Mouse (Mus musculus) heart, embryonic 10.5 days (tissue): ENCODE measurements around the gene Gse1. TPM values are rescaled to one million over a fixed set of nuclear protein-coding genes. Genes with fewer than 3 reads are reported as not detected.

Experiments
- DNase-seq: peaks from one replicate; pipeline ENCODE4 v3.0.0-alpha.2; 2017; ENCODE audit warnings: low spot score
- H3K27ac ChIP-seq: fragments of 300-500 bp; sonication (generic); 2 replicates; pipeline ENCODE4 v1.5.1; 2016; ENCODE audit warnings: mild to moderate bottlenecking
- H3K27me3 ChIP-seq: fragments of 300-500 bp; sonication (generic); 2 replicates; pipeline ENCODE4 v1.6.1; 2016; ENCODE audit warnings: mild to moderate bottlenecking; ENCODE audit not compliant: poor library complexity, insufficient read depth, severe bottlenecking
- H3K36me3 ChIP-seq: fragments of 300-500 bp; sonication (generic); 2 replicates; pipeline ENCODE4 v1.6.1; 2016; ENCODE audit warnings: mild to moderate bottlenecking, moderate library complexity
- H3K4me1 ChIP-seq: fragments of 300-500 bp; sonication (generic); 2 replicates; pipeline ENCODE4 v1.6.1; 2016; ENCODE audit warnings: mild to moderate bottlenecking
- H3K4me3 ChIP-seq: fragments of 300-500 bp; sonication (generic); 2 replicates; pipeline ENCODE4 v1.5.1; 2016; ENCODE audit warnings: mild to moderate bottlenecking, moderate library complexity
- H3K9me3 ChIP-seq: fragments of 300-500 bp; sonication (generic); 2 replicates; pipeline ENCODE4 v1.6.1; 2016; ENCODE audit warnings: mild to moderate bottlenecking, moderate library complexity
- WGBS: fragments of 180-500 bp; shearing (Covaris S2); methylation state at CpG from one replicate; pipeline ENCODE4 v1.1.7; 2016; 5-methylcytosine and 5-hydroxymethylcytosine counted together
- polyA plus RNA-seq: library from polyadenylated mRNA; unstranded; fragments of >200 nt; fragmentation: Nextera tagmentation; extraction: Ambion mirVana; gene quantifications from 2 replicates; pipeline ENCODE4 v1.2.1, GENCODE M21; 2016

Gse1 gene
- polyA plus RNA-seq, 1 experiment from 2014 or later: 13.7 TPM

GRCm38 (mm10) chr8:120190810-120191413 lies 37.3 kb upstream of the Gse1 start:
- WGBS: 50% methylated on average over 20 of the region's 20 CpGs
- DNase-seq: no peak
- Histone ChIP-seq H3K36me3 (no peaks in the 10 kb centered on the region), H3K4me1 (peaks cover 42% of the 10 kb centered on the region), H3K4me3 (peak overlapping the region; percentile 45), H3K27ac (peak overlapping the region; percentile 65), H3K9me3 (no peaks in the 10 kb centered on the region), H3K27me3 (peaks cover 11% of the 10 kb centered on the region)

GRCm38 (mm10) chr8:120191633-120192032 lies 36.6 kb upstream of the Gse1 start:
- Histone ChIP-seq H3K27me3 (peaks cover 11% of the 10 kb centered on the region), H3K27ac (peak overlapping the region; percentile 65), H3K4me1 (peaks cover 35% of the 10 kb centered on the region), H3K9me3 (no peaks in the 10 kb centered on the region), H3K36me3 (no peaks in the 10 kb centered on the region), H3K4me3 (no peak overlapping the region)
- DNase-seq: no peak
- WGBS: 74% methylated on average over 5 of the region's 5 CpGs

- 95% methylated on average over 5 of the region's 5 CpGs for WGBS
- H3K27ac ChIP-seq: 0 out of 2 replicates have a peak overlapping the region, but pooled peaks have one; percentile 65
- H3K36me3 ChIP-seq: no peaks in the 10 kb centered on the region
Measured at GRCm38 (mm10) chr8:120192118-120192517, 36.1 kb upstream of the Gse1 start.

GRCm38 (mm10) chr8:120201351-120201750 lies 26.9 kb upstream of the Gse1 start:
- H3K36me3 ChIP-seq: no peaks in the 10 kb centered on the region
- no peak overlapping the region for H3K4me3 ChIP-seq
- 84% methylated on average over 6 of the region's 6 CpGs for WGBS
- H3K4me1 ChIP-seq: peaks cover 40% of the 10 kb centered on the region
- 0 out of 2 replicates have a peak overlapping the region, but pooled peaks have one; percentile 32 for H3K27ac ChIP-seq
- DNase-seq: no peak
- peaks cover 17% of the 10 kb centered on the region for H3K27me3 ChIP-seq
- no peaks in the 10 kb centered on the region; the same call in 1 of the 2 replicates for H3K9me3 ChIP-seq

More at GRCm38 (mm10) chr8:120192118-120192517, 36.1 kb upstream of the Gse1 start:
- no peaks in the 10 kb centered on the region for H3K9me3 ChIP-seq
- no peak for DNase-seq
- peaks cover 11% of the 10 kb centered on the region for H3K27me3 ChIP-seq
- peaks cover 33% of the 10 kb centered on the region for H3K4me1 ChIP-seq
- no peak overlapping the region for H3K4me3 ChIP-seq

GRCm38 (mm10) chr8:120202546-120202945 lies 25.7 kb upstream of the Gse1 start:
- Histone ChIP-seq H3K4me1 (peaks cover 40% of the 10 kb centered on the region), H3K27me3 (peaks cover 17% of the 10 kb centered on the region), H3K9me3 (no peaks in the 10 kb centered on the region; the same call in 1 of the 2 replicates), H3K4me3 (no peak overlapping the region), H3K36me3 (no peaks in the 10 kb centered on the region), H3K27ac (0 out of 2 replicates have a peak overlapping the region, but pooled peaks have one; percentile 32)
- 50% methylated on average over 3 of the region's 3 CpGs for WGBS
- peak; percentile 88 for DNase-seq

GRCm38 (mm10) chr8:120204736-120205360 lies 23.4 kb upstream of the Gse1 start:
- Histone ChIP-seq H3K4me3 (no peak overlapping the region), H3K36me3 (no peaks in the 10 kb centered on the region), H3K27me3 (peaks cover 22% of the 10 kb centered on the region), H3K4me1 (peaks cover 47% of the 10 kb centered on the region), H3K27ac (0 out of 2 replicates have a peak overlapping the region, but pooled peaks have one; percentile 39), H3K9me3 (no peaks in the 10 kb centered on the region; the same call in 1 of the 2 replicates)
- DNase-seq: no peak
- WGBS: 75% methylated on average over 7 of the region's 7 CpGs

- no peak overlapping the region for H3K27ac ChIP-seq
- no peak for DNase-seq
- 74% methylated on average over 9 of the region's 9 CpGs for WGBS
- peaks cover 22% of the 10 kb centered on the region for H3K27me3 ChIP-seq
- no peaks in the 10 kb centered on the region for H3K9me3 ChIP-seq
- peaks cover 57% of the 10 kb centered on the region for H3K4me1 ChIP-seq
- no peak overlapping the region for H3K4me3 ChIP-seq
- H3K36me3 ChIP-seq: no peaks in the 10 kb centered on the region
Measured at GRCm38 (mm10) chr8:120205916-120206315, 22.3 kb upstream of the Gse1 start.

GRCm38 (mm10) chr8:120207364-120207763 lies 20.9 kb upstream of the Gse1 start:
- 84% methylated on average over 8 of the region's 8 CpGs for WGBS
- H3K27ac ChIP-seq: no peak overlapping the region
- peaks cover 57% of the 10 kb centered on the region for H3K4me1 ChIP-seq
- no peaks in the 10 kb centered on the region for H3K36me3 ChIP-seq
- H3K4me3 ChIP-seq: no peak overlapping the region
- H3K9me3 ChIP-seq: no peaks in the 10 kb centered on the region
- H3K27me3 ChIP-seq: peaks cover 22% of the 10 kb centered on the region
- no peak for DNase-seq

- no peak for DNase-seq
- H3K36me3 ChIP-seq: no peaks in the 10 kb centered on the region
- no peak overlapping the region for H3K4me3 ChIP-seq
- no peak overlapping the region for H3K27ac ChIP-seq
- no peaks in the 10 kb centered on the region for H3K9me3 ChIP-seq
- peaks cover 55% of the 10 kb centered on the region for H3K4me1 ChIP-seq
- WGBS: 71% methylated on average over 11 of the region's 11 CpGs
- peaks cover 22% of the 10 kb centered on the region for H3K27me3 ChIP-seq
Measured at GRCm38 (mm10) chr8:120208113-120208512, 20.1 kb upstream of the Gse1 start.

GRCm38 (mm10) chr8:120211345-120211744 lies 16.9 kb upstream of the Gse1 start:
- WGBS: 3% methylated on average over 4 of the region's 4 CpGs
- no peaks in the 10 kb centered on the region for H3K9me3 ChIP-seq
- peaks cover 5% of the 10 kb centered on the region; the same call in 1 of the 2 replicates for H3K27me3 ChIP-seq
- H3K36me3 ChIP-seq: no peaks in the 10 kb centered on the region
- H3K4me1 ChIP-seq: peaks cover 57% of the 10 kb centered on the region
- peak overlapping the region; percentile 67 for H3K27ac ChIP-seq
- DNase-seq: no peak
- H3K4me3 ChIP-seq: peak overlapping the region; percentile 25; the same call in 1 of the 2 replicates

GRCm38 (mm10) chr8:120212596-120212995 lies 15.7 kb upstream of the Gse1 start:
- no peak for DNase-seq
- Histone ChIP-seq H3K4me1 (peaks cover 68% of the 10 kb centered on the region), H3K4me3 (no peak overlapping the region), H3K27me3 (peaks cover 5% of the 10 kb centered on the region; the same call in 1 of the 2 replicates), H3K9me3 (no peaks in the 10 kb centered on the region), H3K36me3 (no peaks in the 10 kb centered on the region), H3K27ac (peak overlapping the region; percentile 63; the same call in 1 of the 2 replicates)
- WGBS: 88% methylated on average over 7 of the region's 7 CpGs

GRCm38 (mm10) chr8:120213229-120213628 lies 15.0 kb upstream of the Gse1 start:
- WGBS: 91% methylated on average over 3 of the region's 3 CpGs
- peaks cover 70% of the 10 kb centered on the region for H3K4me1 ChIP-seq
- H3K27me3 ChIP-seq: no peaks in the 10 kb centered on the region
- DNase-seq: no peak
- no peak overlapping the region for H3K4me3 ChIP-seq
- H3K27ac ChIP-seq: peak overlapping the region; percentile 63
- H3K36me3 ChIP-seq: no peaks in the 10 kb centered on the region
- H3K9me3 ChIP-seq: no peaks in the 10 kb centered on the region

GRCm38 (mm10) chr8:120213939-120214338 lies 14.3 kb upstream of the Gse1 start:
- Histone ChIP-seq H3K4me3 (no peak overlapping the region), H3K4me1 (peaks cover 76% of the 10 kb centered on the region), H3K27me3 (no peaks in the 10 kb centered on the region), H3K27ac (peak overlapping the region; percentile 36; the same call in 1 of the 2 replicates), H3K36me3 (no peaks in the 10 kb centered on the region), H3K9me3 (no peaks in the 10 kb centered on the region)
- no peak for DNase-seq
- 60% methylated on average over 5 of the region's 5 CpGs for WGBS
